Mouse (Mus musculus): ENCODE data around the gene Hdac1.

DNA sequence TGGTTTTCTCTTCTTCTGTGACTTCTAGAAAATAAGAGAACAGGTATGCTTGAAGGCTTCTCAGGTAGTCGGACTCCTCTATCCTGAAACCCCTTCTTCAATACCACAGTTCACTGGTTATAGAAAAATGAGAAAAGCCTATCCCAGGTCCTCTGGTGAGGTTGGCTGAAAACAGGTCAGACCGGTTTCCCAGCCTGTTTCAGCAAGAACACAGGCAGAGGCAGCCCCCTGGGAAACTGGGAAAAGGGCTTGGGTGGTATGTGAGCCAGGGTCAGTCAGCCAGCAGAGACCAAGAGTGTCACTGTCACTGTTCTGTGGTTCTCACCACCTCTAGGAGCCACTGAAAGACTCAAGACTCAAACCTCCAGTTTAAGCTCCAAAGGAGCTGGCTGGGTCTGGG, 25.6 kb downstream of the Hdac1 start:
- TF ChIP-seq POLR2A (IDR thresholded peaks at IDR 0.05; ENCODE audit: control insufficient read depth, extremely low read depth, insufficient read depth, low read length, poor library complexity) (no peak), CTCF (IDR thresholded peaks at IDR 0.05; ENCODE audit: borderline replicate concordance, control insufficient read depth, extremely low read depth, insufficient read depth, low read length, poor library complexity) (no peak)
